Mouse (Mus musculus) lung, embryonic 16.5 days (tissue): ENCODE data around the gene Cdkal1. TPM values are rescaled to one million over a fixed set of nuclear protein-coding genes. Genes with fewer than 3 reads are reported as not detected.

ENCODE experiments used
- ATAC-seq: fragments of 200-750 bp; cut with Nextera tagmentation; 2 replicates; pipeline ENCODE4 v1.8.0; 2017; ENCODE audit warnings: low read depth, mild to moderate bottlenecking, moderate library complexity
- H3K27ac ChIP-seq: fragments of 300-500 bp; sonication (generic); 2 replicates; pipeline ENCODE4 v1.5.1; 2014; ENCODE audit warnings: mild to moderate bottlenecking, control low read depth, low read length
- H3K27me3 ChIP-seq: fragments of 300-500 bp; sonication (generic); 2 replicates; pipeline ENCODE4 v1.6.1; 2014; ENCODE audit warnings: low read depth, low read length, mixed read lengths; ENCODE audit not compliant: control insufficient read depth, insufficient read depth
- H3K36me3 ChIP-seq: fragments of 300-500 bp; sonication (generic); 2 replicates; pipeline ENCODE4 v1.6.1; 2014; ENCODE audit warnings: low read length; ENCODE audit not compliant: control insufficient read depth, insufficient read depth
- H3K4me1 ChIP-seq: fragments of 300-500 bp; sonication (generic); replicated peaks from 2 replicates; pipeline ENCODE4 v1.6.1; 2014; ENCODE audit warnings: low read length, mixed read lengths; ENCODE audit not compliant: control insufficient read depth, insufficient read depth
- H3K4me2 ChIP-seq: fragments of 300-500 bp; sonication (generic); 2 replicates; pipeline ENCODE4 v1.6.1; 2014; ENCODE audit warnings: low read depth, low read length, control low read depth
- H3K4me3 ChIP-seq: fragments of 300-500 bp; sonication (generic); 2 replicates; pipeline ENCODE4 v1.5.1; 2014; ENCODE audit warnings: mild to moderate bottlenecking, low read length, control low read depth
- H3K9ac ChIP-seq: fragments of 300-500 bp; sonication (generic); 2 replicates; pipeline ENCODE4 v1.6.1; 2014; ENCODE audit warnings: low read length, control low read depth
- H3K9me3 ChIP-seq: fragments of 300-500 bp; sonication (generic); 2 replicates; pipeline ENCODE4 v1.6.1; 2016; ENCODE audit warnings: low read length; ENCODE audit not compliant: control insufficient read depth
- WGBS: fragments of 180-500 bp; shearing (Covaris S2); extraction: QIAGEN DNeasy Blood & Tissue Kit; methylation state at CpG from one replicate; pipeline ENCODE4 v1.1.7; 2014; 5-methylcytosine and 5-hydroxymethylcytosine counted together
- polyA plus RNA-seq: library from polyadenylated mRNA; unstranded; fragments of >200 nt; fragmentation: Nextera tagmentation; extraction: Ambion mirVana; gene quantifications from 2 replicates; pipeline ENCODE4 v1.2.1, GENCODE M21; 2015

The Cdkal1 gene
- polyA plus RNA-seq, 1 experiment from 2014 or later: 32.1 TPM

GRCm38 (mm10) chr13:29745073-29745472 is 110.4 kb downstream of the Cdkal1 start:
- H3K9ac ChIP-seq: no peak overlapping the region
- no peak overlapping the region for H3K4me3 ChIP-seq
- no peak overlapping the region for H3K27ac ChIP-seq
- no peak for ATAC-seq
- H3K4me2 ChIP-seq: no peak overlapping the region
- no peaks in the 10 kb centered on the region for H3K9me3 ChIP-seq
- H3K4me1 ChIP-seq: peaks cover 17% of the 10 kb centered on the region; the same call in 1 of the 2 replicates
- no peaks in the 10 kb centered on the region for H3K36me3 ChIP-seq
- 42% methylated on average over 2 of the region's 2 CpGs for WGBS
- no peaks in the 10 kb centered on the region for H3K27me3 ChIP-seq

GRCm38 (mm10) chr13:29744188-29744587 is 111.3 kb downstream of the Cdkal1 start:
- Histone ChIP-seq H3K9ac (no peak overlapping the region), H3K4me1 (peaks cover 17% of the 10 kb centered on the region; the same call in 1 of the 2 replicates), H3K4me3 (no peak overlapping the region), H3K27me3 (no peaks in the 10 kb centered on the region), H3K27ac (peak overlapping the region; percentile 11; the same call in 1 of the 2 replicates), H3K4me2 (no peak overlapping the region), H3K36me3 (no peaks in the 10 kb centered on the region), H3K9me3 (no peaks in the 10 kb centered on the region)
- peak; percentile 71 for ATAC-seq
- WGBS: 48% methylated on average over 3 of the region's 3 CpGs

- Histone ChIP-seq H3K4me1 (peaks cover 17% of the 10 kb centered on the region; the same call in 1 of the 2 replicates), H3K27me3 (no peaks in the 10 kb centered on the region), H3K9me3 (no peaks in the 10 kb centered on the region), H3K4me3 (no peak overlapping the region), H3K4me2 (no peak overlapping the region), H3K27ac (peak overlapping the region; percentile 11; the same call in 1 of the 2 replicates), H3K36me3 (no peaks in the 10 kb centered on the region), H3K9ac (no peak overlapping the region)
- ATAC-seq: peak; percentile 86
- 44% methylated on average over 4 of the region's 4 CpGs for WGBS
Observed at GRCm38 (mm10) chr13:29743761-29744160, 111.7 kb downstream of the Cdkal1 start.

GRCm38 (mm10) chr13:29737675-29738461 is 117.6 kb downstream of the Cdkal1 start:
- Histone ChIP-seq H3K9ac (no peak overlapping the region), H3K4me2 (no peak overlapping the region), H3K27me3 (no peaks in the 10 kb centered on the region), H3K4me3 (no peak overlapping the region), H3K36me3 (no peaks in the 10 kb centered on the region), H3K4me1 (peaks cover 3% of the 10 kb centered on the region; the same call in 1 of the 2 replicates), H3K27ac (no peak overlapping the region), H3K9me3 (no peaks in the 10 kb centered on the region)
- no peak for ATAC-seq
- 67% methylated on average over 5 of the region's 5 CpGs for WGBS

- Histone ChIP-seq H3K27ac (no peak overlapping the region), H3K27me3 (no peaks in the 10 kb centered on the region), H3K4me3 (no peak overlapping the region), H3K9ac (no peak overlapping the region), H3K4me1 (peaks cover 3% of the 10 kb centered on the region; the same call in 1 of the 2 replicates), H3K9me3 (no peaks in the 10 kb centered on the region), H3K4me2 (no peak overlapping the region), H3K36me3 (no peaks in the 10 kb centered on the region)
- ATAC-seq: peak; percentile 70
Observed at GRCm38 (mm10) chr13:29734496-29734895, 121.0 kb downstream of the Cdkal1 start.

- Histone ChIP-seq H3K9me3 (no peaks in the 10 kb centered on the region), H3K4me2 (no peak overlapping the region), H3K9ac (no peak overlapping the region), H3K4me1 (no peaks in the 10 kb centered on the region), H3K27ac (no peak overlapping the region), H3K4me3 (no peak overlapping the region), H3K27me3 (no peaks in the 10 kb centered on the region), H3K36me3 (no peaks in the 10 kb centered on the region)
- 68% methylated on average over 5 of the region's 5 CpGs for WGBS
- ATAC-seq: no peak
Observed at GRCm38 (mm10) chr13:29726154-29726825, 129.2 kb downstream of the Cdkal1 start.

GRCm38 (mm10) chr13:29724855-29725254 is 130.6 kb downstream of the Cdkal1 start:
- 83% methylated on average over 6 of the region's 6 CpGs for WGBS
- no peaks in the 10 kb centered on the region for H3K27me3 ChIP-seq

GRCm38 (mm10) chr13:29723150-29723549 is 132.3 kb downstream of the Cdkal1 start:
- H3K4me2 ChIP-seq: no peak overlapping the region
- no peak for ATAC-seq
- no peaks in the 10 kb centered on the region for H3K27me3 ChIP-seq
- no peaks in the 10 kb centered on the region for H3K9me3 ChIP-seq
- H3K27ac ChIP-seq: no peak overlapping the region
- 73% methylated on average over 1 of the region's 1 CpGs for WGBS
- H3K4me3 ChIP-seq: no peak overlapping the region
- no peaks in the 10 kb centered on the region for H3K4me1 ChIP-seq
- no peak overlapping the region for H3K9ac ChIP-seq
- no peaks in the 10 kb centered on the region for H3K36me3 ChIP-seq

More at GRCm38 (mm10) chr13:29724855-29725254, 130.6 kb downstream of the Cdkal1 start:
- H3K9me3 ChIP-seq: no peaks in the 10 kb centered on the region
- H3K9ac ChIP-seq: no peak overlapping the region
- ATAC-seq: no peak
- no peaks in the 10 kb centered on the region for H3K36me3 ChIP-seq
- H3K27ac ChIP-seq: no peak overlapping the region
- H3K4me1 ChIP-seq: no peaks in the 10 kb centered on the region
- no peak overlapping the region for H3K4me3 ChIP-seq
- H3K4me2 ChIP-seq: no peak overlapping the region

- H3K9ac ChIP-seq: no peak overlapping the region
- H3K4me3 ChIP-seq: no peak overlapping the region
- no peak for ATAC-seq
- no peaks in the 10 kb centered on the region for H3K36me3 ChIP-seq
- H3K9me3 ChIP-seq: no peaks in the 10 kb centered on the region
- WGBS: 85% methylated on average over 5 of the region's 5 CpGs
- H3K4me1 ChIP-seq: no peaks in the 10 kb centered on the region
- H3K27me3 ChIP-seq: no peaks in the 10 kb centered on the region
- no peak overlapping the region for H3K4me2 ChIP-seq
- no peak overlapping the region for H3K27ac ChIP-seq
Observed at GRCm38 (mm10) chr13:29721206-29721605, 134.3 kb downstream of the Cdkal1 start.
